Mouse (Mus musculus) neural tube, embryonic 11.5 days (tissue): Measurements from ENCODE around the gene Plch2. TPM values are rescaled to one million over a fixed set of nuclear protein-coding genes. Genes with fewer than 3 reads are reported as not detected.

Source experiments
- ATAC-seq: fragments of 200-750 bp; cut with Nextera tagmentation; 2 replicates; pipeline ENCODE4 v1.8.0; 2017; ENCODE audit warnings: moderate number of reproducible peaks, mild to moderate bottlenecking, moderate TSS enrichment, moderate library complexity; ENCODE audit not compliant: insufficient read depth, low FRiP score, low TSS enrichment
- DNase-seq: peaks from one replicate; pipeline ENCODE4 v3.0.0-alpha.2; 2015; ENCODE audit warnings: low spot score
- H3K27ac ChIP-seq: fragments of 300-500 bp; sonication (generic); 2 replicates; pipeline ENCODE4 v1.5.1; 2014; ENCODE audit warnings: low read depth, mild to moderate bottlenecking, low read length
- H3K27me3 ChIP-seq: fragments of 300-500 bp; sonication (generic); 2 replicates; pipeline ENCODE4 v1.6.1; 2014; ENCODE audit warnings: mild to moderate bottlenecking, low read length, mixed read lengths; ENCODE audit not compliant: control insufficient read depth, insufficient read depth
- H3K36me3 ChIP-seq: fragments of 300-500 bp; sonication (generic); 2 replicates; pipeline ENCODE4 v1.6.1; 2014; ENCODE audit warnings: mild to moderate bottlenecking, low read length, moderate library complexity, mixed read lengths; ENCODE audit not compliant: control insufficient read depth, insufficient read depth
- H3K4me1 ChIP-seq: fragments of 300-500 bp; sonication (generic); 2 replicates; pipeline ENCODE4 v1.6.1; 2014; ENCODE audit warnings: low read length, mixed read lengths; ENCODE audit not compliant: control insufficient read depth, insufficient read depth
- H3K4me2 ChIP-seq: fragments of 300-500 bp; sonication (generic); 2 replicates; pipeline ENCODE4 v1.6.1; 2014; ENCODE audit warnings: low read depth, mild to moderate bottlenecking, moderate library complexity
- H3K4me3 ChIP-seq: fragments of 300-500 bp; sonication (generic); 2 replicates; pipeline ENCODE4 v1.5.1; 2014; ENCODE audit warnings: low read depth, low read length
- H3K9ac ChIP-seq: fragments of 300-500 bp; sonication (generic); 2 replicates; pipeline ENCODE4 v1.6.1; 2014; ENCODE audit warnings: mild to moderate bottlenecking, low read length
- H3K9me3 ChIP-seq: fragments of 300-500 bp; sonication (generic); 2 replicates; pipeline ENCODE4 v1.6.1; 2016; ENCODE audit warnings: low read length; ENCODE audit not compliant: control insufficient read depth
- WGBS: fragments of 180-500 bp; shearing (Covaris S2); extraction: QIAGEN DNeasy Blood & Tissue Kit; methylation state at CpG from one replicate; pipeline ENCODE4 v1.1.7; 2014; 5-methylcytosine and 5-hydroxymethylcytosine counted together
- polyA plus RNA-seq: library from polyadenylated mRNA; unstranded; fragments of >200 nt; fragmentation: Nextera tagmentation; extraction: Ambion mirVana; gene quantifications from 2 replicates; pipeline ENCODE4 v1.2.1, GENCODE M21; 2014

Gene Plch2
- polyA plus RNA-seq, 1 experiment from 2014 or later: 1.6 TPM

DNA sequence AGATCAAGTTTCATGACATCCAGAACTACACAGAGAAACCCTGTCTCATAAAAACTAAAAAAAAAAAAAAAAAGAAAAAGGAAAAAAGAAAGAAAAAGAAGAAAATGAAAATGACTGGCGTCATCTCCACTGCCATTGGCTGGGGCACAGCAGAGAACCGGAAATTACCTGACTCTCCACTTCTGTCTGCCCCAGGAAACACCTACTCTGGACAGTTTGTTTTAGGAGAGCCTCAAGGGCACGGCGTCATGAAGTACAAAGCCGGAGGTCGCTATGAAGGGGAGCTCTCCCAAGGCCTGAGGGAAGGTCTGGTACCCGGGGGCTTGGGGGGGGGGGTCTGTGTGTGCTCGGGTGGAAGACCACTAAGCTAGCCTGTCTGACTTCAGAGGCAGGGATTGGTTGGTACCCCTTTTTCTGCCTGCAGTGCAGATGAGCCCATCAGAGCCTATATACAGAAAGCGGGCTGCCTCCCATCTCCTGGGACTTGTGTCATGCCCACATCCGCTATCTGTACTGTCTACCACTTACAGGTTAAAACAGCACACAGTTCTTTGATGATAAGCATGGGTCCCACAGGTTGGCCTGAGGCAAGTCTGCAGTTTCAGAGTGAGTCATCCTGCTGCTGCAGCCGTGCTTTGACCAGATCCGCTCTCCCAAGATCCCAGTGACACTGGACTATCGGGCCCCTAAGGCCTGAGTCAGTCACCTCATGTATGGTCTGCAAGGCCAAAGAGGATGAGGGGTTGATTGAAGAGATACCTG, 34.3 kb upstream of the Plch2 start:
- Histone ChIP-seq H3K4me3 (no peak overlapping the region), H3K4me2 (no peak overlapping the region), H3K36me3 (no peaks in the 10 kb centered on the region), H3K9me3 (no peaks in the 10 kb centered on the region), H3K27ac (no peak overlapping the region), H3K27me3 (no peaks in the 10 kb centered on the region), H3K4me1 (peaks cover 6% of the 10 kb centered on the region), H3K9ac (no peak overlapping the region)
- DNase-seq: no peak
- WGBS: 92% methylated on average over 13 of the region's 13 CpGs
- no peak for ATAC-seq

DNA sequence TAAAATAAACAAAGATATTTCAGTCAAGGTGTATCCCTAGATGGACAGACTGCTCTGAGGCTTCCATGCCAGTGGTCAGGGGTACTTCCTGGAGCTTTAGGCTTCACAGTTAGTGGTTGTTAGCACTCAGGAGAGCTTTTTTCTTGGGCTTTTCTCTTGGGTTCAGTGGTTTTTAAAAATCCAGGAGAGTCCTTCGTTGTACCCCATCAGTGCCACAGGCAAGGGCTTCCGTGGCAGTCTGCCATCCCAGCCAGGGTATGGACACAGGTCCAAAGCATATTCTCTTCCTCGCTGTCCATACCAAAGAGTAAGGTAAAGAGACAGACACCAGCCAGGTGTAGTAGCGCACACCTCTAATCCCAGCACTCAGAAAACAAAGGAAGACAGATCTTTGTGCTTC, 33.6 kb upstream of the Plch2 start:
- 87% methylated on average over 4 of the region's 4 CpGs for WGBS
- no peaks in the 10 kb centered on the region for H3K36me3 ChIP-seq
- no peak overlapping the region for H3K27ac ChIP-seq
- no peak overlapping the region for H3K9ac ChIP-seq
- ATAC-seq: no peak
- H3K4me2 ChIP-seq: no peak overlapping the region
- H3K4me1 ChIP-seq: peaks cover 10% of the 10 kb centered on the region
- H3K4me3 ChIP-seq: no peak overlapping the region
- no peaks in the 10 kb centered on the region for H3K27me3 ChIP-seq
- no peak for DNase-seq
- no peaks in the 10 kb centered on the region for H3K9me3 ChIP-seq

DNA sequence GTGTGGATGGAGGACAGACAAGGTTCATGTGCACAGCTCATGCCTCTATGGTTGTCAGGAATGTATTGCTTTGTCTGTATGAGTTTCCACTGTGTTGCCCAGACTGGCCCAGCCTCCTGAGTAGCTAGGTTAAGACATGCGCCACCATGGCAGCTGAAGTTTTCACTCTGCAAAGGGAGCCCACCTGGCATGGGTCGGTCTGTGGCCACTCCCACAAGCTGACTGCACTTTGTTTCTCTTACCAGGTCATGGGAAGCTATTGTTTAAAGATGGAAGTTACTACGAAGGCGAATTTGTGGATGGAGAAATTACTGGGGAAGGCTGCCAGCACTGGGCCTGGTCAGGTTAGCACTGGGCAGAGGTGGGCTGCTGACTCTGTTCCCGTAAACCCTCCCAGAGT, 32.7 kb upstream of the Plch2 start:
- WGBS: 85% methylated on average over 5 of the region's 5 CpGs
- peaks cover 2% of the 10 kb centered on the region; the same call in 1 of the 2 replicates for H3K36me3 ChIP-seq
- no peak for ATAC-seq

DNA sequence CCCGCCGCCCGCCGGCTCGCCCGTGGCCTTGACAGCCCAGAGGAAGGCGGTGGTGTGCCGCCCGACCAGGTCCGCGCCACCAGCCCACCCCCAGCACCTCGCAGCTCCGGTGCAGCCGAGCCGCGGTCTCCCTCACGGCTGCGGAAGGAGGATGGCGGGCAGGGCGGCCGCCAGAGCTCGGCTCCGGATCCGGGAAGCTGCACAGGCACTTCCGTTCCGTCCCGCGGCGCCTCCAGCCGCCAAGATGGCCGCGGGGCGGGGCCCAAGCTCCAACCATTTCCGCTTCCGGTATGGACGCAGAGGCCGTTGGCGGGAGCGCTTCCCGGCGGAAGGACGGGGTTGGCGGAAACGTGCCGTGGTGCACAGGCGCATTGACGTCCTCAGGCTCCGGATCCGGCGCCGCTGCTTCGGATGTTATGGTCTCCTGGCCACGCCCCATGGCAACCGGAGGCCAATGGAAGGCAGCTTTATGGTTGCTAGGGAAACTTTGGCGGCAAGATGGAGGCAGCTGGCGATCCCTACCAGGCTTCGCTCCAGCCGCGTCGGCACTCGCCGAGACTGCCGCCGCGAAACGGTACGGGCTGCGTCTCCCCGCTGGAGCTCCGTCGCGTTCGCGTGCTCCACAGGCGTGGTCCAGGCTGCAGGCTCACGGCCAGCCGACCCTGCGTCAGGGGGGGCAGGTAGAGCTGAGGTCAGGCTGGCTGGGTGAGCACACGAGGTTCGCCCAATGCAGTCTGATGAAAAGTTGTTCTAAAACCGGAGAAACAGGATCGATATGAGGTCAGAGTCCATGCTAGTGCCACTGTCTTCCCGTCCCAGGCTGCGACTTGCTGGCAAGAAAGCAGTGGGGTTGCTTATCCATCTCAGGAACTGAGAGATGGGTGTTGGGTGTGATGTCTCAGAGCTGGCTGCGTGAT, 29.8 kb upstream of the Plch2 start, which contains the start of the genes Rer1 and Morn1:
Gene Rer1 (minus strand): TSS at position 275 of the 917 bp plus-strand sequence.
Gene Morn1 (plus strand): TSS at position 470 of the 917 bp plus-strand sequence.
- ATAC-seq: peak; percentile 96

More for the DNA sequence above, 32.7 kb upstream of the Plch2 start:
- Histone ChIP-seq H3K4me1 (peaks cover 12% of the 10 kb centered on the region), H3K27ac (no peak overlapping the region), H3K27me3 (no peaks in the 10 kb centered on the region), H3K9me3 (no peaks in the 10 kb centered on the region), H3K4me2 (no peak overlapping the region), H3K4me3 (no peak overlapping the region), H3K9ac (no peak overlapping the region)
- DNase-seq: no peak

DNA sequence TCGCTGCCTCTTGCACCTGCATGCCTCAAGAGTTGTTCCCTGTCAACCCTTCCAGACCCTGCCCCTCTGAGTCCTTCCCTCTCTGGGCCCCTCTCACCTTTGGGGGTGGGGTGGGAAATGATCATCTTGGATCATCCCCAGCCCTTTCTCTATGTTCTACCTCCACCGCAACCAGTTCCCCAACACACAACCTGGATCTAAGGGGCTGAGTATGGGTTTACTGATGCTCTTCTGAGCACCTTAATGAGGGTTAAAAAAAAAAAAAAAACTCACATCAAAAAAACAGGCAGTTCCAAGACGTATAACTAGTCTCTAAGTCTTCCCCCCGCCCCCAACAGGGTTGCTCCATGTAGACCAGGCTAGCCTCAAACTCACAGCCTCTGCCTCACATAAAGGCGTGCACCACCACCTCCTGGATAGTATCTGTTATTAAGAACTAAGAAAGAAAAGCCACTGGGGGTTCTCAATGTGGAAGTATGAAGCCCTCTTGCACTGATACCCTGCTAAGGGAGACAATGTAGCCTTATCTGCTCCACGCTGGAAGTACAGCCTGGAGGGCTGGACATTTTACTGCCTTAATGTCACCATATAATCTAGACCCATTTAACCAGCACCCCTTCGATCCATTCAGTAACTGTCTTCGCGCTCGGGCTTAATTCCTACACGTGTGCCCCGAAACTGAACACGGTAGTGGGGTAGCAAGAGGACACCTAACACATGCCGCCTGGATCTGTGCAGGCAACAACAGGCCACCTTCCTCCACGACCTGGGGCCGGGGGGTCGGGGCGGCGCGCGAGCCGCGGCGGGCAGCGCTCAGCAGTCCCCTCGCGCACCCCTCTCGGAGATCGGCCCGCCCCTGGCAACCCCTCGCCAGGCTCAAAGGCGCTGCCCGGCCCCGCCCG, 28.9 kb upstream of the Plch2 start:
- no peaks in the 10 kb centered on the region for H3K9me3 ChIP-seq
- peak overlapping the region; percentile 93 for H3K4me3 ChIP-seq
- H3K9ac ChIP-seq: peak overlapping the region; percentile 87
- H3K36me3 ChIP-seq: peaks cover 5% of the 10 kb centered on the region
- ATAC-seq (no peak; the same call in 1 of the 2 replicates), DNase-seq (no peak)
- 9% methylated on average over 25 of the region's 35 CpGs for WGBS
- H3K4me1 ChIP-seq: peaks cover 12% of the 10 kb centered on the region
- H3K4me2 ChIP-seq: peak overlapping the region; percentile 81
- peak overlapping the region; percentile 79 for H3K27ac ChIP-seq
- H3K27me3 ChIP-seq: no peaks in the 10 kb centered on the region

More for the DNA sequence above, 29.8 kb upstream of the Plch2 start, which contains the start of the genes Rer1 and Morn1:
- WGBS: under 1% methylated on average over 79 of the region's 85 CpGs
- H3K4me3 ChIP-seq: peak within 1 kb of the TSS; percentile 93
- no peaks in the 10 kb centered on the region for H3K27me3 ChIP-seq
- H3K9me3 ChIP-seq: no peaks in the 10 kb centered on the region
- H3K9ac ChIP-seq: peak within 1 kb of the TSS; percentile 87
- peak; percentile 100 for DNase-seq
- H3K36me3 ChIP-seq: peaks cover 2% of the 10 kb centered on the region; the same call in 1 of the 2 replicates
- peaks cover 12% of the 10 kb centered on the region for H3K4me1 ChIP-seq
- H3K4me2 ChIP-seq: peak within 1 kb of the TSS; percentile 95
- H3K27ac ChIP-seq: peak within 1 kb of the TSS; percentile 79

DNA sequence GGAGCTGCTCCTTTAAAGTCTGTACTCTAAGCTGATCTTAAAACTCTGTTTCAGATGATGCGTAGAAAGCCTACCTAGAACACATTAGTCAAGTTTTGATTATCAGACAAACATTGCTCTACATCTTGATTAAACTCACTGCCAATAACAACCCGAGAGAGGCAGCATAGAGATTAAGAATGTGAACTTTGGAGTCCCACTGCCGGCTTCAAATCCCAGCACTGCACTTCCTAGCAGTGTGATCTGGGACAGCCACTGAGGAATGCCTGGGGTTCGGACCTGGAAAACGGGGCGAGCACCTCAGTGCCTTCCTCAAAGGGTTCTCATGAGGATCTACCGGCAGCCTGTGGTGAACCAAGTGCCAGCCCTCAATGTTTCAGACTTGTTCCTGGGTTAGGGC, 27.8 kb upstream of the Plch2 start:
- no peaks in the 10 kb centered on the region for H3K9me3 ChIP-seq
- WGBS: 96% methylated on average over 7 of the region's 7 CpGs
- no peak overlapping the region for H3K27ac ChIP-seq
- peaks cover 12% of the 10 kb centered on the region for H3K4me1 ChIP-seq
- no peak for ATAC-seq
- no peak overlapping the region for H3K9ac ChIP-seq
- peaks cover 7% of the 10 kb centered on the region for H3K36me3 ChIP-seq
- H3K4me3 ChIP-seq: no peak overlapping the region
- H3K4me2 ChIP-seq: no peak overlapping the region
- H3K27me3 ChIP-seq: no peaks in the 10 kb centered on the region
- DNase-seq: no peak

DNA sequence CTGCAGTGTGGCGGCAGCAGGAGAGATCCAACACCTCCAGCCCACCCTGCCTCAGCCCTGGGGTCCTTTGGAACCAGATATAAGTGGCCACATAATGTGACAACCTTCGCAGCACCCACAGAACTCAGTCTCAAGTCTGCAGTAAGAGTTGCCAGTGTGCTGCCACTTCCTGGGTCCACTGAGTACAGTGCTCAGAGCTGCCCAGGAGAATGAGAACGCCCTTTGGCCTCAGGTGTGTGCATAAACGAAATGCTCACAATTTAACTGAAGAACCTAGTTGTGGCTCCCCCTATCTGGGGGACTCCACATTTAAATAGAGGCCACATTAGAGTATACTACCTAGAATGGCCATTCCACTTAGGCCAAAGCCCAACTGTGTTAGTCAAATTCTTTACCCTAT, 27.0 kb upstream of the Plch2 start:
- Histone ChIP-seq H3K36me3 (peaks cover 10% of the 10 kb centered on the region), H3K9ac (no peak overlapping the region), H3K4me1 (peaks cover 12% of the 10 kb centered on the region), H3K9me3 (no peaks in the 10 kb centered on the region), H3K4me2 (no peak overlapping the region), H3K27me3 (no peaks in the 10 kb centered on the region), H3K27ac (no peak overlapping the region), H3K4me3 (no peak overlapping the region)
- DNase-seq: no peak
- 87% methylated on average over 4 of the region's 4 CpGs for WGBS
- no peak for ATAC-seq

DNA sequence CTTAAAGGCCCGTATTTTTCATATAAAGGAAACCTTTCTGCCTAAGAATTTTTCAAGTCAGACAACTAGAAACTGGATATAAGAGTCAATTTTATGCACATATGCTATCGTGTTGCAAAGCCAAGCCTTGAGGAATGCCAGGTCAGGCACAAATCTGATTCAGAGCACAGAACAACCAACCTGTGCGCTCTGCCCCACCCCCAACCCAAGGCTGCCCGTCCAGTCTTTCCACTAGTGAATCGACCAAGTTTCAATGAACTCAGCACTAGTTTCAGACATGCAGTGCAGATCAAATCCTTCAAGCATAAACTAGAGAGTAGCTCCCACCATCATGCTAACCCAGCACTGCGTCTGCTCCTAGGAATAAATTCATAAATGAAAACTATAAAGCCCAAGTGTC, 23.1 kb upstream of the Plch2 start:
- ATAC-seq (no peak), DNase-seq (no peak)
- Histone ChIP-seq H3K9me3 (no peaks in the 10 kb centered on the region), H3K36me3 (peaks cover 23% of the 10 kb centered on the region), H3K4me2 (no peak overlapping the region), H3K27me3 (no peaks in the 10 kb centered on the region), H3K4me1 (no peaks in the 10 kb centered on the region), H3K27ac (no peak overlapping the region), H3K9ac (no peak overlapping the region), H3K4me3 (no peak overlapping the region)
- WGBS: 97% methylated on average over 6 of the region's 6 CpGs
